Mouse (Mus musculus) adrenal gland, postnatal 36 days (tissue): ENCODE data around the gene Olfr800. TPM values are rescaled to one million over a fixed set of nuclear protein-coding genes. Genes with fewer than 3 reads are reported as not detected.

ENCODE experiments used
- DNase-seq, 2 experiments: peaks; one replicate each; pipeline ENCODE4 v3.0.0; 2021; ENCODE audit warnings: mixed read lengths in 1 of 2
- long read RNA-seq, 2 experiments: library from polyadenylated mRNA; stranded (forward); transcript quantifications; one replicate each; pipeline ENCODE4 v2.0.0; 2021; ENCODE audit warnings: borderline sequencing depth in 2 of 2
- total RNA-seq, 2 experiments: library from RNA; stranded (reverse); gene quantifications; 2 replicates each; pipeline ENCODE4 v1.2.3; 2021

Olfr800 gene
- not detected for total RNA-seq
- long read RNA-seq, experiment 1 = 0 reads
- long read RNA-seq, experiment 2 = 0 reads

DNA sequence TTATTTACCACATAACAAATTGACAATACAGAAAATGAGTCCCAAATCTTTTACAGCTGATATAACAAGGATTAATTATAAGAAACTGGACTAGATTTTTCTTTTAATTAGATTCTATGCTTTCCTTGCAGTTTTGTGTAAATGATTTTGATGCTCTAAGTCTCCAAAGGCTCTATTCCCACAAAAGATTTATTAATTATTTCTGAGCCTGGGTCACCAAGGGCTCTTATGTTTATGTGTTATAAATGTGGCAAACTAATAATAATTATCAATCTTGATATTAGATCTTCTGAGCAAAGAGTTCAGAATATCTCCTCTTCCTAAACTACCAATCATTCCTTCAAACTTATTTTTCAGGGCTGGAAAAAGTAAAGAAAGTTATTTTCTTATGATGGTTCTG is at the start of gene Olfr800:
Olfr800 (plus strand) TSS at position 301 of the 400 bp plus-strand sequence.
- no peak for DNase-seq

DNA sequence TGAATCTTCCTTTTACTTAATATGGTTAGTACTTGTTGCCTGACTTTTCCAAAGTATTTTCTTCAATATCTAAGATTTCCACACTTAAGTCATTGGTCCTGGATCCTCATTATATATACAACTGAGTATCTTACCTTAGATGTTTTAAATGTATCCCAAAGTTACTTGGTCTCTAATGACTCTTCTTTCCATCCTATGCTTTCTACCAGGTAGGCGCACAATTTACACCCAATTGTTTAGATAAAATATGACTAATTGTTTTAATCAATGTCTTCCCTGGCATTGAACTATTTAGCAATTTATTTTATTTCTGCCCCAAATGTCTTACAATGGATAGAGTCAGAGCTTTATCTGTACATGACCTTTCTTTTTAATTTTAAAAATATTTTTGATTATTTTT is 45.0 kb upstream of the Olfr800 start, which contains the start of gene Olfr796:
Olfr796 (minus strand) TSS at position 101 of the 400 bp plus-strand sequence.
- DNase-seq = no peak

DNA sequence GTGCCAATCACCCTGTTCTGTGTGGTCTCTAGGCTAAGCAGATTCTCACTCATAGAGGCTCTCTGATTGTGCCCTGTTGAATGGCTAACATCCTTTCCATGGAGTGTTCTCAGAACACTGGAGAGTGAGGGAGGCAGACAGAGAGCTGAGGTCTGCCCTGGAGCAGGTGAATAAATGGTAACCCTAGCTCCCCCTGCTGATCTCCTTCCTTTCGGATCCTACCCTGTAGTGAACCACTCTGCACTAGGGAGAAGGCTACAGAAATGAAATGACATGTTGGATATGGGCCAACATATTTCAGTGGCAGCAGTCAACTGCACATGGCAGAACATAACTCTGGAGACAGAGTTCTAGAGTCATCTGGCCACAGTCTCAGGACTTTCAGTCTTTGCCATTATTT is 35.8 kb upstream of the Olfr800 start:
- no peak for DNase-seq

DNA sequence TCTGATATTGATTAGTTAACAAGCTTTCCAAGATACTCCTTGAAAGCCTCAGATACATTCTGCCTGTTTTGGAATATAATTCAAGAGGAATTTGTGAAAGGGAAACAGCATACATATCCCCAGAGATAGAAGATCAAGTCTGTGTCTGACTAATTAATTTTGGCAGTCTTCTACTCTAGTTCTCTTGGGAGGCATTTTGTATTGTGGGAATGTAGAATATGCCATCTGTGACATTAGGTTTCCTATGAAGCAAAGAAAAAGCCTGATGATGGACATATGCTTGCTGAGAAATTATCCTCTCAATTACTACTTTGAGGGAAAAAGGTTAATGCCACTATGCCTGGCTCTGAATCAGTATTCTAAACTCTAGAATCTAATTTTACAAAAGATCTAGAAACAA is 34.2 kb upstream of the Olfr800 start:
- no peak for DNase-seq

DNA sequence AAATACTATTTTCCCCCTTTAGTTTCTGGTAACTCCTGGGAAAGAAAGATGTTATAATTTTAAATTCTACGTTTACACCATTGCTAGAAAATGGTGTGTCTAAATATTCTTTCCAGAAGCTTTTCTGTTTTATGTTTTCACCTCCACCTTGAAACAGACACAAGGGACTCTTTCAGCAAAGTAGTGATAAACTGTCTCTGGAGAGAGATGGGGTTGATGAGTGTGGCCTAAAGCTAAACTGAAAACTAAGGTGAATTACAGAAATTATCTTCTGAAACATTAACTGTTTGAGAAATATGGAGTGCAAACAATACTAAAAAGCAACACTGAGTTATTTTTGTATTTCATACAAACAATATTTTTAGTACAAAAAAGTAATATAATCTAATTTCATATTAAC is 29.7 kb upstream of the Olfr800 start, which contains the start of gene Olfr798:
Olfr798 (minus strand) TSS at position 101 of the 400 bp plus-strand sequence.
- no peak for DNase-seq

DNA sequence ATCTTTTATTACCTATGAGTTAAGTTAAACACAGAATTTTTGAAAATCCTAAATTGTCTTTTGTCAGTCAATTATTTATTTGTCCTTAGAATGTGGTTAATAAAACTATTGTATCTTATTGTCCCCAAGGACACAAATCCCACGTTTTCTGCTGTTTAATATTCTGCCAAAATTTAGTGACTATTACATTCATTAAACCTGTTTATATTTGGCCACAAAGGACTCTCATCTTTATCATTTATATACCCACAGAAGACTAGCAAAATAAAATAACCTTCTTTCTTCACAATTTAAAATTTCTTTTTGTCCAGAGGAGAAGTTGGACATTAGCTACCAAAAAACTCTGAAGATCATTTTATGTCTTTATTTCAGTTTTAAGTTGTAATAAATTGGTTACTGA is 20.3 kb upstream of the Olfr800 start, which contains the start of gene Olfr799:
Olfr799 (plus strand) TSS at position 301 of the 400 bp plus-strand sequence.
- DNase-seq = no peak

DNA sequence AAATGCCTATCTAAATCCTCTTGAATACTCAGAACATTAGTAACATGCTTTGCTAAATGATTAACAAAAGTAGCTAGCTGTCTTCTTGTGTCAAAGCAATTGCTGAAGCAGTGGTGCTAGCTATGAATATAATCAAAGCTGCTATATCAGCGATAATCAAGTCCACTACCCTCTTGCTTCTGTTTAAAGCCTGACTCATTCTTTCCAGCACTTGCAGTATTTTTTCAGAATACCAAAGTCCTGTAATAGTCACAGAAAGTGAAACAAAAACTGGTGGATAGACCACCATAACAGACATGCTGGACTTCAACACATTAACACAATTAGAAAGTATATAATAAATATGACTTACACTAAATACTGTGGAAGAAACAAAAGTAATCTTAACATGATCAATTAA is 5.7 kb upstream of the Olfr800 start:
- DNase-seq = no peak

DNA sequence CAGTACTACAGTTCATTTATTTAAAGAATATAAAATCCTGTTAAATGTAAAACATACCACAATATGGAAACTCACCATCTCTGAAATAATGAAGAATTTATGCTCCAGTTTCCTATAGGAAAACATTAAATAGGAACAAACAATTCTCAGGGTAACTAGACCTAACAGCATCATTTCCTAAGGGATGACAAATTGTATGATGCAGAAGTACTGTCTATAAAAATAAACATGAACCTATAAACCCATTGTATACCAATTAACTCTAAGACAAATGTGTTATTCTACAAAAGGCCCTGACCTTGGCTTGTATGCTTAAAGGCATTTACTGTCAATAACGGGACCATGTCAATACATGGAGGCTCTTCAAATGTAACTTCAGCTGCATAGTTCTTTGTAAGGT is 16.3 kb downstream of the Olfr800 start, which contains the start of gene Olfr801:
Olfr801 (minus strand) TSS at position 101 of the 400 bp plus-strand sequence.
- DNase-seq = no peak

DNA sequence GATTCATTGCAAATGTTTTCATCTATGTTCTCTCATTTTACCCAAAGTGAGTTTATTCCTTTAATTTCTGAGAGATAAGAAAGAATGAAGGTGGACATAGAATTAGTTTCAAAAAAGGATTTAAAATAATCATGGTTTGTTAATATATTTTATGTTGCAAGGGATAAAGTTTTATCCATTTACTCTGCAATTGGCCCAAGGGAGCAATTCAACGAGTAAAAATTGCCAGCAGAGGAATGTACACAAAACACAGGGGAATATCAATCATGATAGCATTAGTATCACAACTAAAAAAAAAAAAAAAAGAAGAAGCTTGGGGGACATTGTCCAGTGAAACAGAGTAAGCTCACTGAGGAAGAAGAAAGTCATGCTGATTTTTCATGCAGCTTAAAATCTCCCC is 30.6 kb downstream of the Olfr800 start, which contains the start of gene Olfr802:
Olfr802 (minus strand) TSS at position 101 of the 400 bp plus-strand sequence.
- DNase-seq = no peak

DNA sequence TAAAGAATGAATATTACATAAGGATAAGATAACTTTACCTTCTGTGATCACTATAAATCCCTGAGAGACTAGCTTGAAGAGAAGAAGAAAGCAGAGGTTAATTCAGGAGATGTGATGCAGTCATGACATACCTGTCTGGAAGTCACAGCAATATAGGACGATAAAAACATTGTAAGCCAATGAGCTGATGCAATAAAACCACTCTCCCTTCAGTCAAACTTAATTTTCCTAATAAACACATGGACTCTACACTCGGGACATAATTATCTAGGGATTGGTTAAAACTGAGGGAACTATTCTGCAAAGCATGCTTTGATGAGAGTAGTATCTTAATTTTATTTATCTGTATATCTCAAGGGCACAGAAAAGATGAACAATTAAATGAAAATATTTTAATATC is 36.7 kb downstream of the Olfr800 start, which contains the start of gene Olfr803:
Olfr803 (minus strand) TSS at position 101 of the 400 bp plus-strand sequence.
- DNase-seq = no peak

DNA sequence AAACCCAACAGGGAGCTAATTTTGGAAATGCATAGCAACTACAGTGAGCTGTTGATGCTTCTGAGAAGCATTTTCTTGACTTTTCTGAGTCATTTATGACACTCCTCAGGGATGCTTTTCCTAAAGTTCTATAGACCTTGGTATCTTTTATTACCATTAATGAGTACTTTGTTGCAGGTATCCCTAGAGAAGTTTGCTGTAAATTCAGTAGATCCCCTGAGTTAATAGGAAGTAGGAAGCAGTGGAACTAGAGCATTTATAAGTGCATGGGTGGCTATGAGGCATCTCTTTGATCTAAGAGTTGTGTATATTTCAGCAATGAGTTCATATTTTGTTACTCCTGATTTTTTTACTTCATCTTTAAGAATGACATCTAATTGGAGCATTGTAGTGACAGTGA is 45.4 kb downstream of the Olfr800 start, which contains the start of gene Olfr804:
Olfr804 (plus strand) TSS at position 301 of the 400 bp plus-strand sequence.
- no peak for DNase-seq

Other genes with a start within 250 kb of the Olfr800 start
- gene Olfr786, start 230.4 kb upstream of the Olfr800 start, total RNA-seq = not detected
- not detected for gene Olfr787, start 195.8 kb upstream of the Olfr800 start, total RNA-seq
- gene Olfr788, start 186.7 kb upstream of the Olfr800 start, total RNA-seq = not detected
- gene Olfr789, start 172.9 kb upstream of the Olfr800 start, total RNA-seq = not detected
- not detected for gene Olfr790, start 159.2 kb upstream of the Olfr800 start, total RNA-seq
- gene Olfr791, start 135.9 kb upstream of the Olfr800 start, total RNA-seq = not detected
- gene Olfr792, start 118.5 kb upstream of the Olfr800 start, total RNA-seq = not detected
- not detected for gene Olfr794, start 90.0 kb upstream of the Olfr800 start, total RNA-seq
- gene Olfr796, start 45.1 kb upstream of the Olfr800 start, total RNA-seq = not detected
- gene Olfr798, start 29.8 kb upstream of the Olfr800 start, total RNA-seq = not detected
- not detected for gene Olfr799, start 20.2 kb upstream of the Olfr800 start, total RNA-seq
- not detected for gene Olfr801, start 16.2 kb downstream of the Olfr800 start, total RNA-seq
- gene Olfr802, start 30.5 kb downstream of the Olfr800 start, total RNA-seq = not detected
- not detected for gene Olfr803, start 36.6 kb downstream of the Olfr800 start, total RNA-seq
- not detected for gene Olfr804, start 45.5 kb downstream of the Olfr800 start, total RNA-seq
- not detected for gene Olfr805, start 71.7 kb downstream of the Olfr800 start, total RNA-seq
- gene Olfr806, start 84.2 kb downstream of the Olfr800 start, total RNA-seq = not detected
- gene Olfr807, start 100.1 kb downstream of the Olfr800 start, total RNA-seq = not detected
- gene Olfr808, start 107.8 kb downstream of the Olfr800 start, total RNA-seq = not detected
- not detected for gene Olfr809, start 116.9 kb downstream of the Olfr800 start, total RNA-seq
- not detected for gene Olfr810, start 137.2 kb downstream of the Olfr800 start, total RNA-seq
- gene Olfr811, start 146.7 kb downstream of the Olfr800 start, total RNA-seq = not detected
- gene Olfr812, start 188.4 kb downstream of the Olfr800 start, total RNA-seq = not detected
- not detected for gene Olfr813, start 197.7 kb downstream of the Olfr800 start, total RNA-seq
- gene Olfr814, start 222.2 kb downstream of the Olfr800 start, total RNA-seq = not detected
- gene Olfr815, start 248.2 kb downstream of the Olfr800 start, total RNA-seq = not detected